8 mouse cellular contexts compared by ENCODE assay signal in genomic region chr13:31805831-31806427, GRCm38 (mm10). TPM values are rescaled to one million over a fixed set of nuclear protein-coding genes. Genes with fewer than 3 reads are reported as not detected.
DNase-seq lines count a peak whose midpoint lies in the region; ATAC-seq and TF ChIP-seq lines count a peak whose summit lies in the region.

No protein-coding gene starts in this region.

- H3K4me2 ChIP-seq in heart, embryonic 14.5 days (ENCODE audit: low read length), result peak overlapping the region; percentile 98
- peak overlapping the region; percentile 63 for H3K4me2 ChIP-seq in forebrain, postnatal 0 days (ENCODE audit: low read depth)
- peak overlapping the region; percentile 93 for H3K4me2 ChIP-seq in midbrain, embryonic 11.5 days

- intact Hi-C loops in heart, postnatal 36 days (cut with DNase I), result loop anchor here (5.0 kb wide), 2 partner anchors 111 to 211 kb away; no protein-coding TSS in a partner anchor

- peaks cover 12 to 25% of the 10 kb centered on the region in 2 experiments; a peak in 3 of 4 replicates for H3K4me1 ChIP-seq in heart, embryonic 14.5 days (ENCODE audit: control insufficient read depth in 2 of 2, insufficient read depth in 2 of 2, low read length in 2 of 2)
- H3K4me1 ChIP-seq in ES-E14 (ENCODE audit: control insufficient read depth in 2 of 2, insufficient read depth in 2 of 2, low read length in 2 of 2, poor library complexity in 1 of 2), result no peaks in the 10 kb centered on the region; a peak in 1 of 4 replicates
- peaks cover 6% of the 10 kb centered on the region; the same call in 1 of the 2 replicates for H3K4me1 ChIP-seq in forebrain, postnatal 0 days (ENCODE audit: insufficient read depth)
- peaks cover 20% of the 10 kb centered on the region for H3K4me1 ChIP-seq in midbrain, embryonic 11.5 days (ENCODE audit: control insufficient read depth, insufficient read depth, low read length)

- no peaks in the 10 kb centered on the region for H3K9me3 ChIP-seq in heart, embryonic 14.5 days (ENCODE audit: control insufficient read depth, low read length)
- no peaks in the 10 kb centered on the region for H3K9me3 ChIP-seq in ES-E14 (ENCODE audit: control insufficient read depth, insufficient read depth, low read depth, low read length)
- H3K9me3 ChIP-seq in forebrain, postnatal 0 days (ENCODE audit: low read length), result no peaks in the 10 kb centered on the region
- no peaks in the 10 kb centered on the region for H3K9me3 ChIP-seq in midbrain, embryonic 11.5 days (ENCODE audit: control insufficient read depth, low read length)

- H3K36me3 ChIP-seq in heart, embryonic 14.5 days (ENCODE audit: control insufficient read depth, insufficient read depth, low read length), result no peaks in the 10 kb centered on the region
- H3K36me3 ChIP-seq in ES-E14 (ENCODE audit: control insufficient read depth, insufficient read depth, low read length, poor library complexity, severe bottlenecking), result no peaks in the 10 kb centered on the region
- H3K36me3 ChIP-seq in forebrain, postnatal 0 days (ENCODE audit: insufficient read depth), result no peaks in the 10 kb centered on the region
- no peaks in the 10 kb centered on the region for H3K36me3 ChIP-seq in midbrain, embryonic 11.5 days (ENCODE audit: control insufficient read depth, insufficient read depth, low read length)

- in situ Hi-C loops in ES-E14 (cut with MboI; ENCODE audit: low sequenced_read_pairs in 2 of 2, unreplicated experiment in 2 of 2), result loop anchor here (5.0 to 25.0 kb wide), 2 partner anchors 179 to 406 kb away; partner anchors contain the start of gene Foxf2 (in 2 of the 2)

- H3K27me3 ChIP-seq in heart, embryonic 14.5 days (ENCODE audit: control insufficient read depth, insufficient read depth, low read length), result peaks cover 67% of the 10 kb centered on the region
- peaks cover 76% of the 10 kb centered on the region for H3K27me3 ChIP-seq in forebrain, postnatal 0 days (ENCODE audit: insufficient read depth, low read length)
- peaks cover 92% of the 10 kb centered on the region for H3K27me3 ChIP-seq in midbrain, embryonic 11.5 days (ENCODE audit: control insufficient read depth, insufficient read depth, low read length)

- H3K27ac ChIP-seq in heart, embryonic 14.5 days (replicated peaks in 1 of 2; ENCODE audit: control insufficient read depth in 1 of 2, insufficient read depth in 1 of 2, low read depth in 2 of 2, low read length in 2 of 2), result peak overlapping the region; percentile 66 to 74
- no peak overlapping the region for H3K27ac ChIP-seq in ES-E14 (ENCODE audit: insufficient read depth, low read depth, low read length, poor library complexity, severe bottlenecking)
- no peak overlapping the region for H3K27ac ChIP-seq in forebrain, postnatal 0 days (ENCODE audit: low read depth, low read length)
- no peak overlapping the region for H3K27ac ChIP-seq in midbrain, embryonic 11.5 days (ENCODE audit: low read depth, low read length)

- peak; percentile 45; the same call in 1 of the 2 replicates for ATAC-seq in heart, embryonic 14.5 days (ENCODE audit: insufficient number of reproducible peaks, insufficient read depth, low FRiP score, low read depth)
- ATAC-seq in forebrain, postnatal 0 days, result peak; percentile 9; the same call in 1 of the 2 replicates
- peak; percentile 57 for ATAC-seq in midbrain, embryonic 11.5 days (ENCODE audit: low FRiP score)
- no peak for ATAC-seq in megakaryocyte-erythroid progenitor cell, adult 5-6 weeks (replicated peaks; ENCODE audit: low FRiP score, low TSS enrichment, poor library complexity, severe bottlenecking)

- no peak for TF ChIP-seq CTCF in forebrain, postnatal 0 days (IDR thresholded peaks at IDR 0.05; ENCODE audit: low read depth)

- DNase-seq in heart, postnatal 36 days, result no peak
- no peak for DNase-seq in ES-E14 (ENCODE audit: low read depth, low spot score)
- peak; percentile 18 for DNase-seq in forebrain, postnatal 0 days
- DNase-seq in midbrain, embryonic 11.5 days (ENCODE audit: low spot score, missing footprints), result peak; percentile 97
- DNase-seq in layer of hippocampus, adult 9-10 months (ENCODE audit: low spot score), result no peak
- DNase-seq in layer of hippocampus, adult 11-12 months (ENCODE audit: low spot score), result no peak

- H3K9ac ChIP-seq in heart, embryonic 14.5 days (ENCODE audit: low read length), result peak overlapping the region; percentile 88
- no peak overlapping the region for H3K9ac ChIP-seq in ES-E14 (ENCODE audit: insufficient read depth, low read depth, low read length, poor library complexity, severe bottlenecking)
- no peak overlapping the region for H3K9ac ChIP-seq in forebrain, postnatal 0 days
- H3K9ac ChIP-seq in midbrain, embryonic 11.5 days (ENCODE audit: low read length), result peak overlapping the region; percentile 39; the same call in 1 of the 2 replicates

- WGBS in heart, embryonic 14.5 days, result 2% methylated on average over 34 of the region's 34 CpGs
- 1% methylated on average over 32 of the region's 34 CpGs for WGBS in forebrain, postnatal 0 days
- WGBS in midbrain, embryonic 11.5 days, result under 1% methylated on average over 32 of the region's 34 CpGs

- peak overlapping the region; percentile 58 to 72 for H3K4me3 ChIP-seq in heart, embryonic 14.5 days (ENCODE audit: control insufficient read depth in 1 of 2, insufficient read depth in 1 of 2, low read depth in 1 of 2, low read length in 2 of 2)
- peak overlapping the region; percentile 41 to 60 for H3K4me3 ChIP-seq in ES-E14 (ENCODE audit: insufficient read depth in 1 of 2, low read depth in 1 of 2, low read length in 2 of 2, poor library complexity in 1 of 2, severe bottlenecking in 1 of 2)
- peak overlapping the region; percentile 34 for H3K4me3 ChIP-seq in forebrain, postnatal 0 days (ENCODE audit: low read depth, low read length)
- peak overlapping the region; percentile 50 for H3K4me3 ChIP-seq in midbrain, embryonic 11.5 days (ENCODE audit: low read depth, low read length)

TF ChIP-seq in ES-E14, 5 proteins besides CTCF, POLR2A, EP300 and RAD21:
- TF ChIP-seq ZC3H11A (IDR thresholded peaks at IDR 0.05; ENCODE audit: borderline replicate concordance, low read depth, low read length) (no peak), HCFC1 (IDR thresholded peaks at IDR 0.05; ENCODE audit: borderline replicate concordance, insufficient read depth, low read length) (no peak)
TF ChIP-seq in ES-E14: peak in this region for 0.

RNA-seq across cellular contexts. Expression of gene Foxc1, which starts 0.5 kb away (rescaled TPM):
- polyA plus RNA-seq in heart, embryonic 14.5 days (2014; fragmentation: Nextera tagmentation; extraction: Ambion mirVana), result 4.3 and 5.0 TPM in 2 replicates
- 1 to 10 TPM; 5.0 to 5.1 TPM for total RNA-seq in heart, postnatal 36 days (2021)
- total RNA-seq in ES-E14 (2012; rRNA removed), result 0.42 and 1.2 TPM in 2 replicates
- total RNA-seq in forebrain, postnatal 0 days (2014; rRNA removed), result 9.4 and 15.6 TPM in 2 replicates
- polyA plus RNA-seq in forebrain, postnatal 0 days (2015; fragmentation: Nextera tagmentation; extraction: Ambion mirVana), result 1.9 and 2.3 TPM in 2 replicates
- 6.5 and 7.0 TPM in 2 replicates for polyA plus RNA-seq in midbrain, embryonic 11.5 days (2014; fragmentation: Nextera tagmentation; extraction: Ambion mirVana)
- total RNA-seq in megakaryocyte-erythroid progenitor cell, adult 5-6 weeks (2014; fragmentation: Nextera tagmentation), result not detected in 2 replicates
- total RNA-seq in megakaryocyte-erythroid progenitor cell, adult 5-6 weeks (2017), result not detected in 2 replicates

Comparison
In these comparisons a context has a peak if more than half of its experiments do, and no peak if none do; other contexts are left out.
1. H3K27ac ChIP-seq: peak in heart, embryonic 14.5 days (2 of 2); none in ES-E14 (single experiment), forebrain, postnatal 0 days (single experiment) and midbrain, embryonic 11.5 days (single experiment).
2. H3K9ac ChIP-seq: peak in heart, embryonic 14.5 days (single experiment) and midbrain, embryonic 11.5 days (single experiment); none in ES-E14 (single experiment) and forebrain, postnatal 0 days (single experiment).
3. DNase-seq: peak in forebrain, postnatal 0 days (single experiment) and midbrain, embryonic 11.5 days (single experiment); none in heart, postnatal 36 days (0 of 2), ES-E14 (single experiment), layer of hippocampus, adult 9-10 months (single experiment) and layer of hippocampus, adult 11-12 months (single experiment).
4. Peak in every context shown above with its lines, with median percentiles within 50 percentile points of each other: H3K4me2 ChIP-seq and H3K4me3 ChIP-seq.